Mouse (Mus musculus) embryonic facial prominence, embryonic 14.5 days (tissue): ENCODE measurements around the gene Rrbp1. TPM values are rescaled to one million over a fixed set of nuclear protein-coding genes. Genes with fewer than 3 reads are reported as not detected.

Source experiments
- ATAC-seq: fragments of 200-750 bp; cut with Nextera tagmentation; 2 replicates; pipeline ENCODE4 v1.8.0; 2017; ENCODE audit warnings: low read depth, moderate number of reproducible peaks, moderate TSS enrichment
- DNase-seq: peaks from one replicate; pipeline ENCODE4 v3.0.0-alpha.2; 2015; ENCODE audit warnings: low spot score
- H3K27ac ChIP-seq: fragments of 300-500 bp; sonication (generic); replicated peaks from 2 replicates; pipeline ENCODE4 v1.5.1; 2014; ENCODE audit warnings: low read depth, mild to moderate bottlenecking, low read length, moderate library complexity
- H3K27me3 ChIP-seq: fragments of 300-500 bp; sonication (generic); replicated peaks from 2 replicates; pipeline ENCODE4 v1.6.1; 2014; ENCODE audit warnings: low read length; ENCODE audit not compliant: control insufficient read depth, insufficient read depth
- H3K36me3 ChIP-seq: fragments of 300-500 bp; sonication (generic); 2 replicates; pipeline ENCODE4 v1.6.1; 2014; ENCODE audit warnings: low read length, mixed read lengths; ENCODE audit not compliant: control insufficient read depth, insufficient read depth
- H3K4me1 ChIP-seq: fragments of 300-500 bp; sonication (generic); 2 replicates; pipeline ENCODE4 v1.6.1; 2014; ENCODE audit warnings: antibody characterized with exemption, low read length; ENCODE audit not compliant: control insufficient read depth, insufficient read depth
- H3K4me2 ChIP-seq: fragments of 300-500 bp; sonication (generic); 2 replicates; pipeline ENCODE4 v1.6.1; 2014; ENCODE audit warnings: low read depth, mild to moderate bottlenecking, low read length, moderate library complexity, mixed read lengths
- H3K4me3 ChIP-seq: fragments of 300-500 bp; sonication (generic); 2 replicates; pipeline ENCODE4 v1.5.1; 2014; ENCODE audit warnings: low read depth, mild to moderate bottlenecking, low read length
- H3K9ac ChIP-seq: fragments of 300-500 bp; sonication (generic); 2 replicates; pipeline ENCODE4 v1.6.1; 2014; ENCODE audit warnings: low read depth, mild to moderate bottlenecking, low read length, moderate library complexity, mixed read lengths
- H3K9me3 ChIP-seq: fragments of 300-500 bp; sonication (generic); 2 replicates; pipeline ENCODE4 v1.6.1; 2016; ENCODE audit warnings: low read length; ENCODE audit not compliant: control insufficient read depth
- WGBS: fragments of 180-500 bp; shearing (Covaris S2); extraction: QIAGEN DNeasy Blood & Tissue Kit; methylation state at CpG from one replicate; pipeline ENCODE4 v1.1.7; 2014; 5-methylcytosine and 5-hydroxymethylcytosine counted together
- polyA plus RNA-seq: library from polyadenylated mRNA; unstranded; fragments of >200 nt; fragmentation: Nextera tagmentation; extraction: Ambion mirVana; gene quantifications from 2 replicates; pipeline ENCODE4 v1.2.1, GENCODE M21; 2014

Gene Rrbp1
- polyA plus RNA-seq, 1 experiment from 2014 or later: 175 TPM

GRCm38 (mm10) chr2:143962192-143962591 is 48.9 kb downstream of the Rrbp1 start:
- Histone ChIP-seq H3K27ac (no peak overlapping the region), H3K4me1 (no peaks in the 10 kb centered on the region), H3K27me3 (no peaks in the 10 kb centered on the region), H3K4me2 (no peak overlapping the region), H3K4me3 (no peak overlapping the region), H3K9ac (no peak overlapping the region), H3K36me3 (peaks cover 85% of the 10 kb centered on the region), H3K9me3 (0 out of 2 replicates have a peak, but pooled peaks cover 8% of the 10 kb centered on the region)
- ATAC-seq (no peak), DNase-seq (no peak)
- 96% methylated on average over 5 of the region's 5 CpGs for WGBS

- Histone ChIP-seq H3K4me2 (no peak overlapping the region), H3K9me3 (0 out of 2 replicates have a peak, but pooled peaks cover 1% of the 10 kb centered on the region), H3K27me3 (no peaks in the 10 kb centered on the region), H3K4me3 (no peak overlapping the region), H3K27ac (no peak overlapping the region), H3K9ac (no peak overlapping the region), H3K36me3 (peaks cover 85% of the 10 kb centered on the region), H3K4me1 (no peaks in the 10 kb centered on the region)
- ATAC-seq: no peak
- WGBS: 90% methylated on average over 4 of the region's 4 CpGs
- no peak for DNase-seq
Observed at GRCm38 (mm10) chr2:143955746-143956145, 55.3 kb downstream of the Rrbp1 start.

- Histone ChIP-seq H3K36me3 (peaks cover 88% of the 10 kb centered on the region), H3K9me3 (no peaks in the 10 kb centered on the region), H3K4me1 (no peaks in the 10 kb centered on the region), H3K4me2 (no peak overlapping the region), H3K27ac (no peak overlapping the region), H3K4me3 (no peak overlapping the region), H3K27me3 (no peaks in the 10 kb centered on the region), H3K9ac (no peak overlapping the region)
- no peak for ATAC-seq
- no peak for DNase-seq
- 84% methylated on average over 3 of the region's 4 CpGs for WGBS
Observed at GRCm38 (mm10) chr2:143955004-143955403, 56.1 kb downstream of the Rrbp1 start.

- no peak overlapping the region for H3K4me2 ChIP-seq
- no peaks in the 10 kb centered on the region for H3K27me3 ChIP-seq
- H3K4me1 ChIP-seq: no peaks in the 10 kb centered on the region
- H3K27ac ChIP-seq: no peak overlapping the region
- WGBS: 73% methylated on average over 4 of the region's 4 CpGs
- H3K36me3 ChIP-seq: peaks cover 93% of the 10 kb centered on the region
- ATAC-seq (no peak), DNase-seq (no peak)
- no peak overlapping the region for H3K9ac ChIP-seq
- H3K9me3 ChIP-seq: no peaks in the 10 kb centered on the region
- no peak overlapping the region for H3K4me3 ChIP-seq
Observed at GRCm38 (mm10) chr2:143953944-143954343, 57.1 kb downstream of the Rrbp1 start.

GRCm38 (mm10) chr2:143951546-143952315 is 59.3 kb downstream of the Rrbp1 start:
- 67% methylated on average over 5 of the region's 5 CpGs for WGBS

GRCm38 (mm10) chr2:143951028-143951420 is 60.0 kb downstream of the Rrbp1 start:
- H3K4me2 ChIP-seq: no peak overlapping the region
- no peaks in the 10 kb centered on the region for H3K4me1 ChIP-seq
- H3K9me3 ChIP-seq: no peaks in the 10 kb centered on the region
- H3K36me3 ChIP-seq: peaks cover 100% of the 10 kb centered on the region
- no peak overlapping the region for H3K9ac ChIP-seq
- no peak overlapping the region for H3K4me3 ChIP-seq
- WGBS: 67% methylated on average over 1 of the region's 1 CpGs
- DNase-seq (no peak), ATAC-seq (no peak)
- H3K27ac ChIP-seq: no peak overlapping the region
- H3K27me3 ChIP-seq: no peaks in the 10 kb centered on the region

More at GRCm38 (mm10) chr2:143951546-143952315, 59.3 kb downstream of the Rrbp1 start:
- H3K4me3 ChIP-seq: no peak overlapping the region
- H3K27ac ChIP-seq: no peak overlapping the region
- H3K4me1 ChIP-seq: no peaks in the 10 kb centered on the region
- ATAC-seq (no peak), DNase-seq (peak; percentile 26)
- no peaks in the 10 kb centered on the region for H3K27me3 ChIP-seq
- no peak overlapping the region for H3K4me2 ChIP-seq
- H3K9me3 ChIP-seq: no peaks in the 10 kb centered on the region
- H3K36me3 ChIP-seq: peaks cover 100% of the 10 kb centered on the region
- no peak overlapping the region for H3K9ac ChIP-seq

- H3K4me2 ChIP-seq: no peak overlapping the region
- H3K4me1 ChIP-seq: no peaks in the 10 kb centered on the region
- H3K27me3 ChIP-seq: no peaks in the 10 kb centered on the region
- H3K36me3 ChIP-seq: peaks cover 100% of the 10 kb centered on the region
- DNase-seq (no peak), ATAC-seq (no peak)
- H3K9me3 ChIP-seq: no peaks in the 10 kb centered on the region
- H3K4me3 ChIP-seq: no peak overlapping the region
- H3K27ac ChIP-seq: no peak overlapping the region
- no peak overlapping the region for H3K9ac ChIP-seq
- WGBS: 79% methylated on average over 5 of the region's 5 CpGs
Observed at GRCm38 (mm10) chr2:143950290-143951027, 60.6 kb downstream of the Rrbp1 start.

- Histone ChIP-seq H3K9me3 (no peaks in the 10 kb centered on the region), H3K36me3 (peaks cover 100% of the 10 kb centered on the region), H3K4me2 (no peak overlapping the region), H3K9ac (no peak overlapping the region), H3K4me1 (no peaks in the 10 kb centered on the region), H3K4me3 (no peak overlapping the region), H3K27me3 (no peaks in the 10 kb centered on the region), H3K27ac (no peak overlapping the region)
- ATAC-seq (no peak), DNase-seq (no peak)
- 97% methylated on average over 6 of the region's 6 CpGs for WGBS
Observed at GRCm38 (mm10) chr2:143949217-143949616, 61.8 kb downstream of the Rrbp1 start.
